Mouse (Mus musculus): ENCODE measurements at regions not wholly inside any gene's neighbourhood (a gene's known extent, or its start where the extent isn't known, plus 50 kb on each side); places are given as distances from the start of the nearest gene placed in this dataset.
A peak's percentile ranks its signal among the peaks of the same experiment; 100 is the strongest.

DNA sequence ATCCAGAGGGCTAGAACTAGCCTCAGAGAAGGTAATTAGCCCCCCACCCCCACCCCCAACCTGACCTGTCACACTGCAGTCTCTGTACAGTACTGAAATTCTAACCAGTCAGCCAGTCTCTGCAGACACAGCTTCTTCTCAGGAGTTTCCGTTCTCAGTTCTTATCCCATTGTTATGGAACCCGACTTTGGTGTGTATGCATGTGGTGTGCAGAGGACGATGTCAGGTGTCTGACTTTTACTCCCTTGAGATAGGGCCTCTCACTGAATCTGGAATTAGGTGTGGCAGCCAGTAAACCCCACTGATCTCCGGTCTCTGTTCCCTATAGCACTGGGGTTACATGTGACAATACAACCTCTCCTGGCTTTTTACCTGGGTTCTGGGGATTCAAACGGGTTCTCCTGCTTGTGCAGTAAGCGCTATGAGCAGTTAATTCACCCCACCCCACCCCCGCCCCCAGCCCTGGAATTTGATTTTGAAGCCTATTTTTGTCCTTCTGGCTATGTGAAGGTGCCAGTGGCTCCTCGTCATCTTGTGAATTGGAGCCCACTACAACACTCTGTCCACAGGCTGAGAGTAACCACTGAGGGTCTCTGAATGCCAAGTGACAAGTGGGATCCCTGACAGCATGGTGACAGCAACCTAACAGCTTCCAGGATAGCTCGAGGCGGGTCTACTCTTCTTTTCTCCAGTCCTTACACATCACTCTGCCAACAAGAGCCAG is 429.4 kb downstream of the Fut8 start:
- no peak for DNase-seq

- DNase-seq: peak; percentile 84
Measured at GRCm38 (mm10) chr12:77667875-77668204, 429.9 kb downstream of the Fut8 start.

DNA sequence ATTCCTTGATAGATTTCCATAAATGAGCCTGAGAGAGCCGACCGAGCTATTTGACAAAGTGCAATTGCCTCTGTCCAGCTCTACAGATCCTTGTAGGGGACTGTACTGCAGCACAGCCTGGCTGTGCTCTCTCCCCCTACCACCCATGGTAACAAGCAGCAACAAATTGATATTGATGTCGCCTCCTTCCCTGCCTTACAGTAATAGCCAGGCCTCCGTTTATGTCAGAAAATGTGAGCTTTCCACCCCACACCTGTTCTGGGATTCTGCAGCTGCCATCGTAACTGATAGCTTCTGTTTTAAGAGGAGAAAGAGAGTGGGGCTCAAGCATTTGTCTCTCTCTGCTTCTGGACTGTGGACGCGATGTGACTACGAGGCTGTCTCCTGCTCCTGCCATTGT is 432.6 kb downstream of the Fut8 start:
- DNase-seq: no peak

DNA sequence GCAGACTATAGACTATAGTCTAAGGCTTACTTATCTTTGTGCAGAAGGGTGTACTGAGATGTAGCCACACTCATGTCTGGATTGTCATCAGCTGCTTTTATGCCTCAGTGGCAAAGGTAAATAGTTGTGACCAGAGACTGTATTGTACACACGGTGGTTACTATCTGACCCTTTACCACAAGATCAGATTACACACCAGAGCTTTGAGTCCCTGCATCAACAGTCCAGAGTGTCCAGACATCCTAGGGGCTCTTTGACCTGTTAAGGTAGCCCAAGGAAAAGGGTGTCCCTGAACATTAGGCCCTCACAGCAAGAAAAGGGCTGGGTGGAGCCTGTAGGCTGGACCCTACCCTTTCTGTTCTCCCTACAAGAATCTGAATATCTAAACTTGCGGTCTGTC is 436.4 kb downstream of the Fut8 start:
- no peak for DNase-seq

DNA sequence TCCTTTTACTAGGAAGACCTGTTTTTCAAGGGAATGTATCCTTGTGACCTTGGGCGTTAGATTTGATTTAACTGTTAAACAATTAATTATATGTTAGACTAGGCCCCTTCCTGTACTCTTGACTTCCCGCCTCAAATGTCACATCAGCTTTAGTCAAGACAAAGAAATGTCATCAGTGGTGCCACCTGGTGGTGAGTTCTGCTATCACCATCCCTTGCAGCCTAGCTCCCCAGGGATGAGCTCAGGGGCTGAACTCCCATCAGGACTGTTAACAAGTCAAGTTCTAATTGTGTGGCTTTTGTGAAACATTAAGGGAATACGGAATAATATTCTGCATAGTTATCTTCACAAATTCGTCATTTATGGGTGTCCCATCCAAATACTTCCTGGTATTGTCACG is 436.8 kb downstream of the Fut8 start:
- DNase-seq: peak; percentile 71

DNA sequence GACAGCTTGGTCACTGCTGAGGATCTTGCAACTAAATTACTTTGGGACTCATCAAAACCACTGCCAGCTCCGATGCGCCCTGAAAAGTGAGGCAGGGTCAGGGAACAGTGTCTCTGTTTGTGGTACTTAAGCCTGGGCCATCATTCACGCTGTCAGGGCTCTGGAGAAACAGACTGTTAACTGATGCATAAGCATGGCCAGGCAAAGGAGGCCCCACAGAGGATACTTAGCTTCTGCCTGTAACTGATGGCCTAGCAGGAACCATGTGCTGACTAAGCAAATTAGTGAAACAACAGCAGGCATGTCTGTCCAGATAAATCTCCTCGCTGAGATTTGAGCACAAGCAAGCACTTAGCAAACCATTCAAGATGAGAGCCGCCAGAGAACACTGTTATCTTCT is 440.1 kb downstream of the Fut8 start:
- no peak for DNase-seq

DNA sequence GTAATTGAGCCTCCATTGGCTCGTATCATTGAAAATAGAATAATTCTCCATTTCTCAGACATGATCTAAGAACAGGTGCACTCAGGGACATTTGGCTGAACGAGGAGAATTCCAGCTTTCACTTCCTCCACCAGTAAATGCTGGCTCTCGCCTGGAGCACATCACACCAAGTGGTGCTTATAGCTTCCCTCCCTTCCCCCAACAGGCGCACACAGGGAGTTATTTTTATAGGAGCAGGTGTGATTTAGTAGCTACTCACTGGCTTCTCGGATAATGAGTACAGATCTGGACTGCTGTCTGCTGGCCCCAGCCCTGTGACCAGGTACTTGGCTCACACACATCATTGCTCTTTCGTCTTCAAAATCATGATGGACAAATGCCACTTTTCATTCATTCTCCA is 456.2 kb downstream of the Fut8 start:
- no peak for DNase-seq

DNA sequence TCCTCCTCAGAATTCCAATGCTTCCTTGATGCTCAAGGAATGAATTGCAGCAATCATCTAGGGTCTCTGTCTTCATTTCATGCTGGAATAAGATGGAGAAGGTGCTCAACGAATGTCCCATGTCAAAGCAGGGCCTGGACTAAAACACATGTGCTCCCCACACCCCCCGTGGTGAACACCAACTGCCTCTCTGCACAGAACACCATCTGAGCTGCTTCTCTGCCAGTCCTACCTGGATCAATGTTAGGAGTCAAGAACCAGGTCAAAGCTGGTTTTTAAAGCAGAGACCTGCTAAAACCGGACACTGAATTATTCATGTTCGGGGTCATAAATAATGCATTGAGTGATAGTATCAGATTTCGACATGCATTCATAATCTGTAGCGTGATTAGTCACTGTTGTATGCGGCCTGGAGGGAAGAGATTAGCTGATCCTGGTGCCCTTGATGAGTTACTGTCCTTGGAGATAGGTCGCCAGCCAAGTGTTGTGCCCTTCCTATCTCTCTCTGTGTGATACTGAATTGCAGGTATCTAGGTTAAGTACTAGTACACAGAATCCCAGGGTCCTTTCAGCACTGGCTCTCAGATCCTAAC is 458.2 kb downstream of the Fut8 start:
- peak; percentile 6 for DNase-seq

- no peak for DNase-seq
Measured at GRCm38 (mm10) chr12:77696662-77697061, 458.7 kb downstream of the Fut8 start.

DNA sequence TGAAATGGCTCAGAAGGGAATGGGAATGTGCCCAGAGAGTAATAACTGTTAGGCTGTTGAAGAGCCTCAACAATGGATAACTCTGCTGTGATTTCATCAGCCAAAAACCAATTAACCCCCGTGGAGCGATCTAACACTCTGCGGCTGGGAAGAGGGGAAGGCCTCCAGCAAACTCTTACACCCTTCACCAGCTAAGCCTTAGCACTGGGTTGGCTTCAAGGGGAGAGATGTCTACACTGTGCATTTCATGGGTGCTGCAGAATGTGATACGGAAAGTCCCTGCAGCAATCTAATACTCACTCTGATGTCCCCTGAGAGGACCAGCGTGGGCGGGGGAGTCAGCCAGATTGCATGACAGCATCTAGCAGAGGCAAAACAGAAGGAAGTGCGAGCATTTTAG is 460.2 kb downstream of the Fut8 start:
- no peak for DNase-seq

- DNase-seq: peak; percentile 56
Measured at GRCm38 (mm10) chr12:77699896-77700605, 462.1 kb downstream of the Fut8 start.

- DNase-seq: no peak
Measured at GRCm38 (mm10) chr12:77715506-77715905, 477.6 kb downstream of the Fut8 start.

GRCm38 (mm10) chr12:77715979-77716378 is 478.1 kb downstream of the Fut8 start:
- no peak for DNase-seq

GRCm38 (mm10) chr12:77727766-77728165 is 466.3 kb upstream of the Gm6657 start:
- DNase-seq: peak; percentile 62

- peak; percentile 31 for DNase-seq
Measured at GRCm38 (mm10) chr12:77739047-77739760, 454.8 kb upstream of the Gm6657 start.

DNA sequence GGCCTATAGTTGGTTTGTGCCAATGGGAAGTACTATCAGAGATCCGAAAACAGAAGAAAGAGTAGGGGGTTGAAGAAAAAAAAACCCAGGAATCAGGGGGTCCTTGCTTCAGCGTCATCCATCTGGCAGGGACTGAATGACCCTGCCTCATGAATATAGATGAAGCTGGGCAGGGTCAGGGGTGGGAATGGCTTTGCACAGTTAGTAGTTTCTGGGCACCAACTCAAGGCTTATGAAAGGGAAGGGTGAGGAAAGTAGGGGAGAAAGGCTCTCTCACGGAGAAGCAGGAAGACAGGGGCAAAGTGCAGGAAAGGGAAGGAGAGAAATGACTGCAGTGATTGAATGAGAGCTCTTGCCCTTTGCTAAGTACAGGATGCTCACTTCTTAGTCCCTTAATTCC is 451.3 kb upstream of the Gm6657 start:
- DNase-seq: no peak

DNA sequence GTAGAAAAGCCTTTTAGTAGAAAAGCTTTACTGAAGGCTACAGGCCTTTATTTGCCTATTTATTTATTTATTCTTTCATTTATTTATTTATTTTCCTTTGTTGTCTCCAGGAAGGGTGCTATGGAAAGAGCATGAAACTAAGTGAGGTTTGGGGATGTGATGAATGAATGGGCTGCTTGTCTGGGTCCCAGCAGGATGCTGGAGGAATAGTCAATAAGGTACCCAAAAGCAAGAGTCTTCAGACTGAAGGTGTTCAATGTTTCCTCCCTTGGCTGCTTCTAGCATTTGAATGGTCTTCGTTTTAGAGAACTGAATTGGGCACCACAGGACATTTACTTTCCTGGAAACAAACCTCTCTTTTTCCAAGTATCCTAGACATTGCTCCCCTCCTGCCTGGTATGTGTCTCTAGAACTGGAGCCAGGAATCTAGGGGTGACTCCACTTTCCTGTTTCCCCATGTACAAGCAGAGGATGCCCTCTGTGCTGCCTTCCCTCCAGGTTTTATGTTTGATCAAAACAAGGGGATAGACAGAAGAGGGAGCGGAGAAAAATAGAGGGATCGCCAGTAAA is 444.5 kb upstream of the Gm6657 start:
- DNase-seq: no peak

DNA sequence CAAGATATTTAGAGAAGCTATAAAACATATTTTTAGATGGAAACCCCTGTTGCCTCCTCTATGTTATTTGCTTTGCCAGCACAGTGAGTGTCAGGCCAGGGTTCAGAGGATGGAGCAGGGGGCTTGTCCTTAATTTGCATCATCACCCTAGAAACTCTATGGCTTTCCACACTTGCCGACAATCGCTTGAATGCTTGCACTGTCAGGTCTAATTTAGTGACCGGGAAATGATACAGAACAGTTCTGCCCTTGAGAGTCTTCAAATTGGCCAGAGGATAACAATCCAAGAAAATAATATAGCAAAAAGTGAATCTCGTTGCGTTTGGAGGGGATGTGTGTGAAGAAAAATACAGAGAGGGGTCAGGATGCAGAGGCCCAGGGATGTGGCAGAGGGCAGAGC is 441.9 kb upstream of the Gm6657 start:
- no peak for DNase-seq

DNA sequence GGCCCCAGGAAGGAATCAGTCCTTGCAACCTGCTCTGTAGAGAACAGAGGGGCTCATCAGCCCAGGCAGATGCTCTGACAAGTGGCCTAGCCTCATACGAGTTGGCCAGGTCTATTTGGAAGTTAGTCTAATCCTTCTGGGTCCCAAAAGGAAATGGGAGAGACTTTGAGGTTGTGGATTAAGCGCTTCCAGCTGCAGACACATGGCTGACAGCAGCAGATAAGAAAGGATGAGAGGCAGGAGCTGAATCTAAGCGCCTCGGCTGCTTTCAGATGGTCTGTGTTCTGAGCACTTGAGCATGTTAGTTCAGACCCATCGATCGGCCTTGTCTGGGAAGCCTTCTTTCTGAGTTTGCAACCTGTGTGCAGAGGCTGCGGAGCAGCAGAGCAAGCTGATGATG is 438.0 kb upstream of the Gm6657 start:
- no peak for DNase-seq

- DNase-seq: no peak
Measured at GRCm38 (mm10) chr12:77760976-77761375, 433.1 kb upstream of the Gm6657 start.

- DNase-seq: no peak
Measured at GRCm38 (mm10) chr12:77776011-77776546, 418.0 kb upstream of the Gm6657 start.

- DNase-seq: no peak
Measured at GRCm38 (mm10) chr12:77776755-77777154, 417.3 kb upstream of the Gm6657 start.

Data from adrenal gland, postnatal 10 days (tissue).